Mouse (Mus musculus) right cerebral cortex, postnatal 25 days (tissue): ENCODE measurements around the gene Thbs1.

Experiments
- DNase-seq: peaks from one replicate; pipeline ENCODE4 v3.0.0; 2022

The Thbs1 gene

GRCm38 (mm10) chr2:118149855-118150563, 38.3 kb downstream of the Thbs1 start:
- DNase-seq, result peak; percentile 23

- DNase-seq, result no peak
Measured at GRCm38 (mm10) chr2:118158095-118158494, 46.4 kb downstream of the Thbs1 start.

GRCm38 (mm10) chr2:118159126-118159525, 47.5 kb downstream of the Thbs1 start:
- no peak for DNase-seq

- no peak for DNase-seq
Measured at GRCm38 (mm10) chr2:118160547-118160946, 48.9 kb downstream of the Thbs1 start.

- no peak for DNase-seq
Measured at GRCm38 (mm10) chr2:118160991-118161390, 49.3 kb downstream of the Thbs1 start.

- no peak for DNase-seq
Measured at GRCm38 (mm10) chr2:118162486-118162885, 50.8 kb downstream of the Thbs1 start.

- DNase-seq, result no peak
Measured at GRCm38 (mm10) chr2:118164137-118164536, 52.5 kb downstream of the Thbs1 start.

GRCm38 (mm10) chr2:118165691-118166090, 54.0 kb downstream of the Thbs1 start:
- DNase-seq, result no peak

- DNase-seq, result no peak
Measured at GRCm38 (mm10) chr2:118167731-118168130, 56.1 kb downstream of the Thbs1 start.

- DNase-seq, result no peak
Measured at GRCm38 (mm10) chr2:118168225-118168624, 56.5 kb downstream of the Thbs1 start.

GRCm38 (mm10) chr2:118174558-118175383, 63.1 kb downstream of the Thbs1 start:
- DNase-seq, result no peak
